Mouse (Mus musculus): ENCODE measurements around the gene Elane. TPM values are rescaled to one million over a fixed set of nuclear protein-coding genes. Genes with fewer than 3 reads are reported as not detected.

The Elane gene
- polyA plus RNA-seq, 1 experiment from 2014 or later: 207 TPM

DNA sequence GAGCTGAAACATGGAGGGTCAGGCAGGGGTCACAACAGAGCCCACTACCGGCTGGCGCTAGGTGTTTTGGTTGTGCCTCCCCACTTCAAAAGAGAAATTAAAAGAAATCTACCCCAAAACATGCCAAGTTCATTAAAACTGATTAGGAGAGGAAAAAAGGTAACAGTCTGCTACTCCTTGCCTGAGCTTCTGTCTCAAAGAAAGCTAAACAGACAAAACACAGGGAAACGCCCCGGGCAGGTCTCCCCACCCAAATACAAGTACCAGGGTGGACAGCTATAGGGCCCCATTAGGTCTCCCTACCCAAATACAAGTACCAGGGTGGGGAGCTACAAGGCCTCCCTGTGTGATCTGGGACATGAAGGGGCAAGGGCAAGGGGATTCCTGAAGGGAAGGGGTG is 24.5 kb downstream of the Elane start, which contains the start of gene Gm26602:
TSS of gene Gm26602 (plus strand) at position 301 of the 400 bp plus-strand sequence.
- H3K4me1 ChIP-seq (ENCODE audit: insufficient read depth): peaks cover 38% of the 10 kb centered on the region

DNA sequence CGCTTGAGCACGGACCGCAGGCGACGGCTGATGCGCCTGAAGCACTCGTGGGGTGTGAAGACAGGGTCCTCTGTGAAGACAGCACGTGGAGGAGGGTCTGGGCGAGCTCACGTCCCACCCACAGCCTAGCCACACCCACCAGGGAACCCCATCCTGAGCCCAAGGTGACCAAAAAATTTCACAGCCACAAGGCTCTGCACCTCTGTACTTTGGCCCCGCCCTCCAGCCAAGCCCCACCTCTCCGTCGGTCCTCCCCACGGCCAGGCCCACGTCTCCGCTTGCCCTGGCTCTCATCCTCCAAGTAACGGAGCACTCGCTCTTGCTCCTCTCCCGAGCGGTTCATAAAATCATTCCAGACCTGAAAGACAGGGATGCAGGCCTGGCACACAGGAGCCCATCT is 26.4 kb downstream of the Elane start:
- ATAC-seq (no peak), DNase-seq (no peak)
- no peak overlapping the region for H3K4me3 ChIP-seq (ENCODE audit: low read depth, low read length)
- no peak overlapping the region for H3K9ac ChIP-seq (replicated peaks)
- peaks cover 12% of the 10 kb centered on the region for H3K36me3 ChIP-seq (replicated peaks; ENCODE audit: insufficient read depth, low read length)
- peaks cover under 1% of the 10 kb centered on the region; the same call in 1 of the 2 replicates for H3K27me3 ChIP-seq (ENCODE audit: insufficient read depth, low read length)
- H3K27ac ChIP-seq (ENCODE audit: low read depth): no peak overlapping the region
- H3K4me2 ChIP-seq (ENCODE audit: low read depth, low read length): no peak overlapping the region
- 77% methylated on average over 20 of the region's 20 CpGs for WGBS (ENCODE audit: insufficient replicate concordance)
- TF ChIP-seq CTCF (IDR thresholded peaks at IDR 0.05; ENCODE audit: low read depth) (no peak), EP300 (IDR thresholded peaks at IDR 0.05; ENCODE audit: low read depth) (no peak)
- H3K4me1 ChIP-seq (ENCODE audit: insufficient read depth): peaks cover 52% of the 10 kb centered on the region
- no peaks in the 10 kb centered on the region for H3K9me3 ChIP-seq (ENCODE audit: low read length)

More for the DNA sequence above, 24.5 kb downstream of the Elane start, which contains the start of gene Gm26602:
- no peaks in the 10 kb centered on the region for H3K27me3 ChIP-seq (ENCODE audit: insufficient read depth, low read length)
- H3K9me3 ChIP-seq (ENCODE audit: low read length): no peaks in the 10 kb centered on the region
- no peak within 1 kb of the TSS for H3K4me2 ChIP-seq (ENCODE audit: low read depth, low read length)
- H3K4me3 ChIP-seq (ENCODE audit: low read depth, low read length): no peak within 1 kb of the TSS
- H3K36me3 ChIP-seq (replicated peaks; ENCODE audit: insufficient read depth, low read length): peaks cover 19% of the 10 kb centered on the region
- no peak within 1 kb of the TSS for H3K9ac ChIP-seq (replicated peaks)
- DNase-seq (no peak), ATAC-seq (no peak)
- peak within 1 kb of the TSS; percentile 97; the same call in 1 of the 2 replicates for H3K27ac ChIP-seq (ENCODE audit: low read depth)
- TF ChIP-seq CTCF (IDR thresholded peaks at IDR 0.05; ENCODE audit: low read depth) (no peak), EP300 (IDR thresholded peaks at IDR 0.05; ENCODE audit: low read depth) (no peak)
- WGBS (ENCODE audit: insufficient replicate concordance): 96% methylated on average over 4 of the region's 4 CpGs

DNA sequence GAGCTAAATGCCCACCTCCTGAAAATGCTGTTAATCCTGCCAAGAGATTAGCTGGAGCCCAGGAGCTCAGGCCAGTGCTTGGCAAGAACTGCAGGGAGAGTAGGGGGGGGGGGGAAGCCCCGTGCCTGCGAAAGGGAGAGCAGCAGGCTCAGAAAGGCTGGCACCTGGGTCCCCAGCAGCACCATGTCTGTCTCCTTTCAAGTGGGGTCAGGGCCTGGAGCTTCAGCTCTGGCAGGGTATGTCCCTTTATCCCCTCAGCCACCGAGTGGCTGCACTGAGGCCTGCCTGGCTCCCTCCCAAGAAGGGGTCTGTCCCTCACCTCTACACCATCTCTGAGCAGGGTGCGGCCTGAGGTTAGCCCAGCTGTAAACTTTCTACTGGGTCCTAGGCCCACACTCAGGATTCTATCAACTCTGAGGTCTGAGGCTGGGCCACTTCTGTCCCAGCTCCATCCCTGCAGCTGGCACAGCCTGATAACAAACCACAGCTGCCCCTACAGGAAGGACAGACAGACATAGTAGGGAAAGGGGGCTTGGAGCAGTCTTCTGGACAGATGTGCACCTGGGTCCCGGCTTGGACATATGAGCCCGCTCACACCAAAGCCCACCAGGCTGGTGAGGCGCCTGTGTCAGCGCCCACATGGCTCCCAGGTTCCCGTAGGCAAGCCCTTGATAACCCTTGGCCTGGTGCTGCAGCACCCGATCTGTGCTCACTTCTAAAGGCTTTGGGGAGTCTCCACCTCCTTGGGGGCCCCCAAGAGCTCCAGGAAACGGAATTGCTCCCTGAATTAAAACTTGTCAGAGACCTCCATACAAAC is 28.3 kb downstream of the Elane start:
- Histone ChIP-seq H3K4me2 (ENCODE audit: low read depth, low read length) (peak overlapping the region; percentile 98), H3K36me3 (replicated peaks; ENCODE audit: insufficient read depth, low read length) (peaks cover 12% of the 10 kb centered on the region), H3K9ac (replicated peaks) (peak overlapping the region; percentile 19), H3K27ac (ENCODE audit: low read depth) (peak overlapping the region; percentile 78), H3K4me1 (ENCODE audit: insufficient read depth) (peaks cover 53% of the 10 kb centered on the region), H3K9me3 (ENCODE audit: low read length) (no peaks in the 10 kb centered on the region), H3K27me3 (ENCODE audit: insufficient read depth, low read length) (peaks cover 20% of the 10 kb centered on the region), H3K4me3 (ENCODE audit: low read depth, low read length) (peak overlapping the region; percentile 77)
- no peak for TF ChIP-seq CTCF (IDR thresholded peaks at IDR 0.05; ENCODE audit: low read depth)
- peak; percentile 68 for TF ChIP-seq EP300 (IDR thresholded peaks at IDR 0.05; ENCODE audit: low read depth)
- ATAC-seq (peak; percentile 71), DNase-seq (no peak)
- 45% methylated on average over 11 of the region's 11 CpGs for WGBS (ENCODE audit: insufficient replicate concordance)

DNA sequence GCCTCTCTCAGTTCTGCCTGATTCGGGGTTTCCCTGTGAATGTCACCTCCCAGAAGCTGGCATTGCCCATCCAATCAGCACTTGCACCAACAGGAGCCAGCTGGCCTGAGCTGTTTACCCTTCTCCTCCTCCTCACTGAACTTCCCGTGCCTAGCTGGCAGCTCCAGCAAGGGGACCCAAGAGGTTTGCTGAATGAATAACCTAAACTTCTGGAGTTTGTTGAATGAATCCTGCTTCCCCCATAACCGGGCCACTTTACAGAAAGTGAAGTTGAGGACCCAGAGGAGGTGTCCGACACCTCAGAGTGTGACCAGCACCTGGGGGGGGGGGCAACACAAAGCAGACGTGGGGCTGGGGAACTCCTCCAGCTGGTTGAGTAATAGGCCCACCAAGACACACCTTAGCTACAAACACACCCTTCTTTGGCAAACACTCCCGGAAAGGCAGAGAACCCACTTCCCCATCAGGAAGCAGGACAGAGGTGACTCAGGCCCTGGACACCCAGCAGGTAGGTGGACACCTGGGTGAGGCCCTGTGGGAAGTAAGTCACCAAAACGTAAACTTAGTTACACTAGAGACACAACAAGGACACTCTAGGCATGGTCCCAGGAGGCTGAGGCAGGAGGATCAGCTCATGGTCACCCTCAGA is 29.0 kb downstream of the Elane start:
- DNase-seq (no peak), ATAC-seq (peak; percentile 14)
- Histone ChIP-seq H3K4me3 (ENCODE audit: low read depth, low read length) (peak overlapping the region; percentile 77), H3K9ac (replicated peaks) (peak overlapping the region; percentile 19; the same call in 1 of the 2 replicates), H3K27me3 (ENCODE audit: insufficient read depth, low read length) (peaks cover 27% of the 10 kb centered on the region), H3K4me2 (ENCODE audit: low read depth, low read length) (peak overlapping the region; percentile 98), H3K9me3 (ENCODE audit: low read length) (no peaks in the 10 kb centered on the region), H3K27ac (ENCODE audit: low read depth) (peak overlapping the region; percentile 78), H3K36me3 (replicated peaks; ENCODE audit: insufficient read depth, low read length) (peaks cover 12% of the 10 kb centered on the region), H3K4me1 (ENCODE audit: insufficient read depth) (peaks cover 48% of the 10 kb centered on the region)
- 33% methylated on average over 7 of the region's 7 CpGs for WGBS (ENCODE audit: insufficient replicate concordance)
- TF ChIP-seq CTCF (IDR thresholded peaks at IDR 0.05; ENCODE audit: low read depth) (no peak), EP300 (IDR thresholded peaks at IDR 0.05; ENCODE audit: low read depth) (no peak)

DNA sequence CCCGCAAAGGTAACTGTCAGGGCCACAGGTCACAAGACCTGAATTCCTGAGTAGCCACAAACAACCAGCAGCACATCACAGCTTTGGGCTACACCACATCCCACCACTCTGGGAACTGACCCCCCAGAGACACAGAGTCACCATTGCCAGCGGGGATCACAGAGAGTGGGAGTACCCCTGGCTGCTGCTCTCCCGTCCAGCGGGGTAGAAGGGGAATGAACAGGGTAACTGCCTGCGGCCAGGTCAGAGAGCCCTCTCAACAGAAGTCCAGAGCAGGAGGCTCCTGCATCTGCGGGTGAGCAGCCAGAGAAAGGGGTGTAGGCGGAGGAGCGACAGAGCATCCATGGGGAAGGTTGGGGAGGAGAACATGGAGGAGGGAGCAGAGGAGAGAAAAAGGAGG is 30.0 kb downstream of the Elane start:
- no peak for ATAC-seq
- Histone ChIP-seq H3K4me3 (ENCODE audit: low read depth, low read length) (peak overlapping the region; percentile 77), H3K36me3 (replicated peaks; ENCODE audit: insufficient read depth, low read length) (peaks cover 4% of the 10 kb centered on the region; the same call in 1 of the 2 replicates), H3K4me1 (ENCODE audit: insufficient read depth) (peaks cover 55% of the 10 kb centered on the region), H3K9me3 (ENCODE audit: low read length) (no peaks in the 10 kb centered on the region), H3K27me3 (ENCODE audit: insufficient read depth, low read length) (peaks cover 37% of the 10 kb centered on the region), H3K27ac (ENCODE audit: low read depth) (peak overlapping the region; percentile 85), H3K4me2 (ENCODE audit: low read depth, low read length) (peak overlapping the region; percentile 98), H3K9ac (replicated peaks) (peak overlapping the region; percentile 93)
- 11% methylated on average over 8 of the region's 8 CpGs for WGBS (ENCODE audit: insufficient replicate concordance)
- no peak for DNase-seq
- TF ChIP-seq EP300 (IDR thresholded peaks at IDR 0.05; ENCODE audit: low read depth): no peak

Data from liver, postnatal 0 days (tissue).